Mouse (Mus musculus) ovary, adult 10 weeks (tissue): ENCODE results near the gene Phtf2. TPM values are rescaled to one million over a fixed set of nuclear protein-coding genes. Genes with fewer than 3 reads are reported as not detected.

Experiments used
- polyA plus RNA-seq: library from polyadenylated mRNA; stranded (reverse); fragments of 350-450 nt; fragmentation: Illumina TruSeq; extraction: RNeasy Lipid Tissue Mini Kit (QIAGEN cat#74804); gene quantifications from one replicate; pipeline ENCODE4 v1.2.3, GENCODE M21; 2014

The Phtf2 gene
- polyA plus RNA-seq = 32.1 TPM

GRCm38 (mm10) chr5:20881915-20882800 is at the start of gene Phtf2, which contains the start of gene Tmem60:
Gene Phtf2 (minus strand): TSS chr5:20882124.
Gene Tmem60 (plus strand): TSS chr5:20882191.

Other genes starting within 250 kb of the Phtf2 start
- gene Tmem60, start 67 bp upstream of the Phtf2 start, polyA plus RNA-seq = 38.5 TPM
- 71.0 TPM for gene Rsbn1l, start 74.3 kb upstream of the Phtf2 start, polyA plus RNA-seq
- gene Ptpn12, start 173.8 kb upstream of the Phtf2 start, polyA plus RNA-seq = 154 TPM